Mouse (Mus musculus) MEL (cell line): ENCODE results near the gene Zbtb46. TPM values are rescaled to one million over a fixed set of nuclear protein-coding genes. Genes with fewer than 3 reads are reported as not detected.

Experiments
- DNase-seq: peaks from one replicate; pipeline ENCODE4 v3.0.0; 2011; ENCODE audit warnings: low read depth, low spot score
- H3K27ac ChIP-seq: 2 replicates; pipeline ENCODE4 v1.5.1; 2012; ENCODE audit warnings: low read depth, mild to moderate bottlenecking, control low read depth, low read length, moderate library complexity; ENCODE audit not compliant: control insufficient read depth
- H3K27me3 ChIP-seq, 2 experiments: fragments of 150-350 bp in 1 of 2; sonication (generic) in 1 of 2; 2 replicates each; pipeline ENCODE4 v1.6.1; 2012; ENCODE audit warnings: low read length in 2 of 2, mild to moderate bottlenecking in 2 of 2, improper control_type of control experiment in 1 of 2, moderate library complexity in 1 of 2; ENCODE audit not compliant: insufficient read depth in 2 of 2, control insufficient read depth in 1 of 2
- H3K36me3 ChIP-seq, 2 experiments: 2 replicates each; pipeline ENCODE4 v1.6.1; 2012 to 2014; ENCODE audit warnings: low read length in 2 of 2, improper control_type of control experiment in 1 of 2, inconsistent platforms in 1 of 2, mild to moderate bottlenecking in 1 of 2; ENCODE audit not compliant: insufficient read depth in 2 of 2, control insufficient read depth in 1 of 2
- H3K4me1 ChIP-seq, 2 experiments: fragments of 150-350 bp in 1 of 2; sonication (generic) in 1 of 2; 2 replicates each; pipeline ENCODE4 v1.6.1; 2012; ENCODE audit warnings: low read length in 2 of 2, improper control_type of control experiment in 1 of 2, mild to moderate bottlenecking in 1 of 2; ENCODE audit not compliant: insufficient read depth in 2 of 2, control insufficient read depth in 1 of 2
- H3K4me3 ChIP-seq, 2 experiments: fragments of 150-350 bp in 1 of 2; sonication (generic) in 1 of 2; 2 replicates each; pipeline ENCODE4 v1.5.1; 2012; ENCODE audit warnings: low read depth in 2 of 2, low read length in 2 of 2, mild to moderate bottlenecking in 2 of 2, moderate library complexity in 2 of 2, control low read depth in 1 of 2, improper control_type of control experiment in 1 of 2; ENCODE audit not compliant: control insufficient read depth in 1 of 2, insufficient read depth in 1 of 2
- H3K79me2 ChIP-seq: 2 replicates; pipeline ENCODE4 v1.6.1; 2012; ENCODE audit warnings: mild to moderate bottlenecking, low read length, moderate library complexity; ENCODE audit not compliant: control insufficient read depth, poor library complexity, insufficient read depth
- H3K9ac ChIP-seq: 2 replicates; pipeline ENCODE4 v1.6.1; 2012; ENCODE audit warnings: low read depth, mild to moderate bottlenecking, control low read depth, low read length, moderate library complexity; ENCODE audit not compliant: control insufficient read depth, poor library complexity, severe bottlenecking
- H3K9me3 ChIP-seq: fragments of 150-350 bp; sonication (generic); replicated peaks from 2 replicates; pipeline ENCODE4 v1.6.1; 2012; ENCODE audit warnings: mild to moderate bottlenecking, low read length, improper control_type of control experiment, moderate library complexity; ENCODE audit not compliant: insufficient read depth
- CHD1 ChIP-seq: IDR thresholded peaks from 2 replicates; pipeline ENCODE4 v1.6.1; 2012; ENCODE audit warnings: low read depth, mild to moderate bottlenecking, inconsistent platforms, low read length, improper control_type of control experiment
- CTCF ChIP-seq, 3 experiments: IDR thresholded peaks in 2 of 3; conservative IDR thresholded peaks in 1 of 3; 2 replicates each; pipeline ENCODE4 v1.5.1; 2011 to 2012; ENCODE audit warnings: low read length in 3 of 3, low read depth in 2 of 3, mild to moderate bottlenecking in 2 of 3, improper control_type of control experiment in 1 of 3, inconsistent platforms in 1 of 3, mixed read lengths in 1 of 3, moderate library complexity in 1 of 3; ENCODE audit not compliant: control insufficient read depth in 1 of 3, insufficient read depth in 1 of 3, poor library complexity in 1 of 3, severe bottlenecking in 1 of 3
- ELF1 ChIP-seq: IDR thresholded peaks from 2 replicates; pipeline ENCODE4 v1.6.1; 2014; ENCODE audit warnings: low read depth, mild to moderate bottlenecking, inconsistent platforms, low read length, improper control_type of control experiment, moderate library complexity
- EP300 ChIP-seq, 2 experiments: IDR thresholded peaks; 2 replicates each; pipeline ENCODE4 v1.6.1; 2011; ENCODE audit warnings: improper control_type of control experiment in 2 of 2, low read length in 2 of 2, low read depth in 1 of 2, mild to moderate bottlenecking in 1 of 2
- GATA1 ChIP-seq: IDR thresholded peaks from 2 replicates; pipeline ENCODE4 v1.6.1; 2011; ENCODE audit warnings: low read depth, low read length, improper control_type of control experiment
- MYB ChIP-seq: IDR thresholded peaks from 2 replicates; pipeline ENCODE4 v1.6.1; 2011; ENCODE audit warnings: mild to moderate bottlenecking, low read depth, low read length, improper control_type of control experiment
- MYC ChIP-seq: IDR thresholded peaks from 2 replicates; pipeline ENCODE4 v1.6.1; 2011; ENCODE audit warnings: low read depth, mild to moderate bottlenecking, low read length, improper control_type of control experiment, moderate library complexity
- NRF1 ChIP-seq: IDR thresholded peaks from 2 replicates; pipeline ENCODE4 v1.6.1; 2014; ENCODE audit warnings: low read depth, mild to moderate bottlenecking, inconsistent platforms, low read length, improper control_type of control experiment, moderate library complexity; ENCODE audit not compliant: poor library complexity, insufficient read depth, severe bottlenecking
- POLR2AphosphoS2 ChIP-seq: IDR thresholded peaks from 2 replicates; pipeline ENCODE4 v1.6.1; 2011; ENCODE audit warnings: low read length, improper control_type of control experiment
- RAD21 ChIP-seq: IDR thresholded peaks from 2 replicates; pipeline ENCODE4 v1.6.1; 2011; ENCODE audit warnings: mild to moderate bottlenecking, low read depth, low read length, improper control_type of control experiment
- SIN3A ChIP-seq: IDR thresholded peaks from 2 replicates; pipeline ENCODE4 v1.6.1; 2012; ENCODE audit warnings: low read length, improper control_type of control experiment, inconsistent platforms
- SMC3 ChIP-seq: IDR thresholded peaks from 2 replicates; pipeline ENCODE4 v1.6.1; 2011; ENCODE audit warnings: low read depth, low read length, improper control_type of control experiment
- TAL1 ChIP-seq: IDR thresholded peaks from 2 replicates; pipeline ENCODE4 v1.6.1; 2012; ENCODE audit warnings: mild to moderate bottlenecking, inconsistent platforms, low read length, moderate library complexity, mixed read lengths
- TBP ChIP-seq: IDR thresholded peaks from 2 replicates; pipeline ENCODE4 v1.8.0; 2011; ENCODE audit warnings: low read depth, low read length, improper control_type of control experiment
- TCF12 ChIP-seq: IDR thresholded peaks from 2 replicates; pipeline ENCODE4 v1.6.1; 2014; ENCODE audit warnings: low read depth, mild to moderate bottlenecking, inconsistent platforms, low read length, improper control_type of control experiment, moderate library complexity
- USF1 ChIP-seq: IDR thresholded peaks from 2 replicates; pipeline ENCODE4 v1.6.1; 2014; ENCODE audit warnings: low read depth, mild to moderate bottlenecking, inconsistent platforms, low read length, improper control_type of control experiment, moderate library complexity
- USF2 ChIP-seq, 2 experiments: IDR thresholded peaks; 2 replicates each; pipeline ENCODE4 v1.6.1; 2011 to 2012; ENCODE audit warnings: improper control_type of control experiment in 2 of 2, low read length in 2 of 2, borderline replicate concordance in 1 of 2, inconsistent platforms in 1 of 2, low read depth in 1 of 2, mild to moderate bottlenecking in 1 of 2; ENCODE audit not compliant: insufficient read depth in 1 of 2
- ZC3H11A ChIP-seq: IDR thresholded peaks from 2 replicates; pipeline ENCODE4 v1.6.1; 2012; ENCODE audit warnings: low read depth, mild to moderate bottlenecking, inconsistent platforms, low read length, improper control_type of control experiment
- ZMIZ1 ChIP-seq: IDR thresholded peaks from 2 replicates; pipeline ENCODE4 v1.6.1; 2012; ENCODE audit warnings: low read depth, mild to moderate bottlenecking, inconsistent platforms, low read length, improper control_type of control experiment, moderate library complexity
- ZNF384 ChIP-seq: IDR thresholded peaks from 2 replicates; pipeline ENCODE4 v1.6.1; 2012; ENCODE audit warnings: low read depth, mild to moderate bottlenecking, inconsistent platforms, low read length, improper control_type of control experiment
- polyA plus RNA-seq, 2 experiments: library from polyadenylated mRNA; stranded (reverse) in 1 of 2; unstranded in 1 of 2; fragments of >175 nt in 1 of 2; fragments of >200 nt in 1 of 2; gene quantifications; 2 replicates each; pipeline versions ENCODE4 v1.2.1 to v1.2.4; 2012; ENCODE audit warnings: low replicate concordance in 2 of 2, low read depth in 1 of 2; ENCODE audit not compliant: insufficient read length in 2 of 2, insufficient read depth in 1 of 2, missing spikeins in 1 of 2
- total RNA-seq: library from RNA; depleted of rRNA; stranded (reverse); fragments of 300-350 nt; gene quantifications from 2 replicates; pipeline ENCODE4 v1.2.3, GENCODE M21; 2012

Gene Zbtb46
- total and polyA plus RNA-seq, 3 experiments: 0.23 to 0.64 TPM; not detected in 1

GRCm38 (mm10) chr2:181410760-181411473 is 48.3 kb downstream of the Zbtb46 start:
- Histone ChIP-seq H3K4me1 (0 out of 4 replicates have a peak, but pooled peaks cover 0 to 4% of the 10 kb centered on the region in 2 experiments), H3K9me3 (no peaks in the 10 kb centered on the region), H3K9ac (no peak overlapping the region), H3K27me3 (no peaks in the 10 kb centered on the region; a peak in 1 of 4 replicates), H3K27ac (no peak overlapping the region), H3K4me3 (no peak overlapping the region), H3K79me2 (no peaks in the 10 kb centered on the region), H3K36me3 (no peaks in the 10 kb centered on the region; a peak in 1 of 4 replicates)
- no peak for TF ChIP-seq USF2 (IDR thresholded peaks at IDR 0.05; ENCODE audit: borderline replicate concordance in 1 of 2, insufficient read depth in 1 of 2, low read depth in 1 of 2, low read length in 2 of 2)
- peak; percentile 70 to 88 (median 82) for TF ChIP-seq CTCF (IDR thresholded peaks at IDR 0.05 in 2 of 3, conservative IDR thresholded peaks at IDR 0.05 in 1 of 3; ENCODE audit: control insufficient read depth in 1 of 3, insufficient read depth in 1 of 3, low read depth in 2 of 3, low read length in 3 of 3, poor library complexity in 1 of 3, severe bottlenecking in 1 of 3)
- TF ChIP-seq ZC3H11A: peak; percentile 77
- peak; percentile 82 for TF ChIP-seq SMC3
- TF ChIP-seq SIN3A: peak; percentile 39; the same call in 1 of the 2 replicates
- TF ChIP-seq RAD21: peak; percentile 87
- peak; percentile 72 for DNase-seq

- no peak overlapping the region for H3K9ac ChIP-seq
- no peaks in the 10 kb centered on the region; a peak in 1 of 4 replicates for H3K27me3 ChIP-seq
- H3K9me3 ChIP-seq: no peaks in the 10 kb centered on the region
- H3K4me1 ChIP-seq: 0 out of 4 replicates have a peak, but pooled peaks cover 0 to 4% of the 10 kb centered on the region in 2 experiments
- H3K27ac ChIP-seq: no peak overlapping the region
- DNase-seq: no peak
- H3K36me3 ChIP-seq: no peaks in the 10 kb centered on the region; a peak in 1 of 4 replicates
- peak overlapping the region in 1 of 2 experiments; percentile 19; a peak in 1 of 4 replicates for H3K4me3 ChIP-seq
- TF ChIP-seq ELF1: no peak
- no peak for TF ChIP-seq CHD1
- no peak for TF ChIP-seq TCF12
- no peak for TF ChIP-seq GATA1
- no peak for TF ChIP-seq MYB
- no peak for TF ChIP-seq SMC3
- TF ChIP-seq RAD21: no peak
- TF ChIP-seq ZC3H11A: no peak
- TF ChIP-seq TAL1: no peak
- TF ChIP-seq MYC: no peak
- no peak for TF ChIP-seq POLR2AphosphoS2
- TF ChIP-seq EP300 (IDR thresholded peaks at IDR 0.05; ENCODE audit: low read depth in 1 of 2, low read length in 2 of 2): no peak
- TF ChIP-seq USF1: no peak
- no peak for TF ChIP-seq NRF1
- no peak for TF ChIP-seq TBP
- TF ChIP-seq ZNF384: no peak
- TF ChIP-seq ZMIZ1: no peak
- no peaks in the 10 kb centered on the region for H3K79me2 ChIP-seq
Measured at GRCm38 (mm10) chr2:181409643-181410042, 49.6 kb downstream of the Zbtb46 start.
